Mouse (Mus musculus): ENCODE measurements at regions not wholly inside any gene's neighbourhood (a gene's known extent, or its start where the extent isn't known, plus 50 kb on each side); places are given as distances from the start of the nearest gene placed in this dataset.
"Not testable (repeated sequence)": the region's sequence is repeated elsewhere in the genome, so short reads cannot be mapped to it uniquely, and the experiment has no call there.

- H3K27ac ChIP-seq = no peak overlapping the region
- H3K4me1 ChIP-seq = no peaks in the 10 kb centered on the region
- 62% methylated on average over 3 of the region's 3 CpGs for WGBS
- H3K27me3 ChIP-seq = no peaks in the 10 kb centered on the region
- H3K9ac ChIP-seq = no peak overlapping the region
- no peak for ATAC-seq (ENCODE audit: insufficient number of reproducible peaks, insufficient read depth, low FRiP score, low TSS enrichment, low read depth)
- no peak overlapping the region for H3K4me3 ChIP-seq
- no peaks in the 10 kb centered on the region for H3K9me3 ChIP-seq
- H3K36me3 ChIP-seq = no peaks in the 10 kb centered on the region
- H3K4me2 ChIP-seq = no peak overlapping the region
Measured at GRCm38 (mm10) chr8:31638417-31638816, 1790.1 kb upstream of the 5930422O12Rik start.

- H3K9me3 ChIP-seq = no peaks in the 10 kb centered on the region
- H3K36me3 ChIP-seq = no peaks in the 10 kb centered on the region
- H3K27me3 ChIP-seq = no peaks in the 10 kb centered on the region
Measured at GRCm38 (mm10) chr8:31663717-31664116, 1764.8 kb upstream of the 5930422O12Rik start.

GRCm38 (mm10) chr8:31665485-31665884 lies 1763.0 kb upstream of the 5930422O12Rik start:
- Histone ChIP-seq H3K4me3 (no peak overlapping the region), H3K27ac (no peak overlapping the region), H3K4me1 (no peaks in the 10 kb centered on the region), H3K36me3 (no peaks in the 10 kb centered on the region), H3K27me3 (no peaks in the 10 kb centered on the region), H3K9me3 (no peaks in the 10 kb centered on the region), H3K9ac (no peak overlapping the region), H3K4me2 (no peak overlapping the region)
- no peak for ATAC-seq (ENCODE audit: insufficient number of reproducible peaks, insufficient read depth, low FRiP score, low TSS enrichment, low read depth)
- 84% methylated on average over 4 of the region's 4 CpGs for WGBS

More at GRCm38 (mm10) chr8:31663717-31664116, 1764.8 kb upstream of the 5930422O12Rik start:
- no peaks in the 10 kb centered on the region for H3K4me1 ChIP-seq
- H3K4me2 ChIP-seq = no peak overlapping the region
- no peak overlapping the region for H3K4me3 ChIP-seq
- no peak overlapping the region for H3K27ac ChIP-seq
- no peak for ATAC-seq (ENCODE audit: insufficient number of reproducible peaks, insufficient read depth, low FRiP score, low TSS enrichment, low read depth)
- no peak overlapping the region for H3K9ac ChIP-seq

- Histone ChIP-seq H3K4me1 (no peaks in the 10 kb centered on the region), H3K4me3 (no peak overlapping the region), H3K27me3 (no peaks in the 10 kb centered on the region), H3K36me3 (no peaks in the 10 kb centered on the region), H3K9ac (no peak overlapping the region), H3K4me2 (no peak overlapping the region), H3K9me3 (no peaks in the 10 kb centered on the region), H3K27ac (no peak overlapping the region)
- WGBS = 83% methylated on average over 2 of the region's 2 CpGs
- ATAC-seq (ENCODE audit: insufficient number of reproducible peaks, insufficient read depth, low FRiP score, low TSS enrichment, low read depth) = no peak
Measured at GRCm38 (mm10) chr8:31704168-31704567, 1724.3 kb upstream of the 5930422O12Rik start.

- no peaks in the 10 kb centered on the region for H3K27me3 ChIP-seq
- WGBS = 79% methylated on average over 15 of the region's 15 CpGs
- ATAC-seq (ENCODE audit: insufficient number of reproducible peaks, insufficient read depth, low FRiP score, low TSS enrichment, low read depth) = no peak
- no peak overlapping the region for H3K9ac ChIP-seq
- no peaks in the 10 kb centered on the region for H3K36me3 ChIP-seq
- no peak overlapping the region for H3K4me2 ChIP-seq
- H3K4me1 ChIP-seq = no peaks in the 10 kb centered on the region
- no peak overlapping the region; the same call in 1 of the 2 replicates for H3K27ac ChIP-seq
- H3K4me3 ChIP-seq = no peak overlapping the region
- no peaks in the 10 kb centered on the region for H3K9me3 ChIP-seq
Measured at GRCm38 (mm10) chr8:31713321-31714076, 1715.0 kb upstream of the 5930422O12Rik start.

- Histone ChIP-seq H3K4me3 (no peak overlapping the region), H3K36me3 (no peaks in the 10 kb centered on the region), H3K27ac (no peak overlapping the region), H3K9me3 (no peaks in the 10 kb centered on the region), H3K9ac (no peak overlapping the region), H3K27me3 (no peaks in the 10 kb centered on the region), H3K4me1 (no peaks in the 10 kb centered on the region), H3K4me2 (no peak overlapping the region)
- no peak for ATAC-seq (ENCODE audit: insufficient number of reproducible peaks, insufficient read depth, low FRiP score, low TSS enrichment, low read depth)
- 71% methylated on average over 2 of the region's 2 CpGs for WGBS
Measured at GRCm38 (mm10) chr8:31714077-31714458, 1714.4 kb upstream of the 5930422O12Rik start.

GRCm38 (mm10) chr8:31720021-31720420 lies 1708.5 kb upstream of the 5930422O12Rik start:
- Histone ChIP-seq H3K27me3 (no peaks in the 10 kb centered on the region), H3K9me3 (no peaks in the 10 kb centered on the region; the same call in 1 of the 2 replicates), H3K4me3 (no peak overlapping the region), H3K36me3 (no peaks in the 10 kb centered on the region), H3K27ac (no peak overlapping the region), H3K9ac (no peak overlapping the region), H3K4me2 (no peak overlapping the region), H3K4me1 (no peaks in the 10 kb centered on the region)
- ATAC-seq (ENCODE audit: insufficient number of reproducible peaks, insufficient read depth, low FRiP score, low TSS enrichment, low read depth) = no peak
- WGBS = 38% methylated on average over 3 of the region's 3 CpGs

GRCm38 (mm10) chr8:31720585-31720984 lies 1707.9 kb upstream of the 5930422O12Rik start:
- Histone ChIP-seq H3K4me1 (no peaks in the 10 kb centered on the region), H3K4me3 (no peak overlapping the region), H3K4me2 (no peak overlapping the region), H3K36me3 (no peaks in the 10 kb centered on the region), H3K9me3 (no peaks in the 10 kb centered on the region; the same call in 1 of the 2 replicates), H3K27ac (no peak overlapping the region), H3K27me3 (no peaks in the 10 kb centered on the region), H3K9ac (no peak overlapping the region)
- 40% methylated on average over 3 of the region's 3 CpGs for WGBS
- ATAC-seq (ENCODE audit: insufficient number of reproducible peaks, insufficient read depth, low FRiP score, low TSS enrichment, low read depth) = no peak

- Histone ChIP-seq H3K4me2 (no peak overlapping the region), H3K4me1 (no peaks in the 10 kb centered on the region), H3K9ac (no peak overlapping the region), H3K9me3 (no peaks in the 10 kb centered on the region; the same call in 1 of the 2 replicates), H3K27ac (no peak overlapping the region), H3K4me3 (no peak overlapping the region), H3K36me3 (no peaks in the 10 kb centered on the region), H3K27me3 (no peaks in the 10 kb centered on the region)
- ATAC-seq (ENCODE audit: insufficient number of reproducible peaks, insufficient read depth, low FRiP score, low TSS enrichment, low read depth) = no peak
- 74% methylated on average over 3 of the region's 3 CpGs for WGBS
Measured at GRCm38 (mm10) chr8:31725430-31725829, 1703.1 kb upstream of the 5930422O12Rik start.

- Histone ChIP-seq H3K4me3 (no peak overlapping the region), H3K36me3 (no peaks in the 10 kb centered on the region), H3K9me3 (no peaks in the 10 kb centered on the region), H3K27me3 (no peaks in the 10 kb centered on the region), H3K27ac (no peak overlapping the region), H3K9ac (no peak overlapping the region), H3K4me1 (no peaks in the 10 kb centered on the region), H3K4me2 (no peak overlapping the region)
- ATAC-seq (ENCODE audit: insufficient number of reproducible peaks, insufficient read depth, low FRiP score, low TSS enrichment, low read depth) = no peak
- WGBS = 78% methylated on average over 2 of the region's 2 CpGs
Measured at GRCm38 (mm10) chr8:31735610-31736009, 1692.9 kb upstream of the 5930422O12Rik start.

- H3K4me1 ChIP-seq = not testable (repeated sequence)
- WGBS = 90% methylated on average over 6 of the region's 6 CpGs
Measured at GRCm38 (mm10) chr8:31737314-31737713, 1691.2 kb upstream of the 5930422O12Rik start.

GRCm38 (mm10) chr8:31746855-31747254 lies 1681.7 kb upstream of the 5930422O12Rik start:
- Histone ChIP-seq H3K27me3 (no peaks in the 10 kb centered on the region), H3K9ac (no peak overlapping the region), H3K9me3 (no peaks in the 10 kb centered on the region), H3K4me3 (no peak overlapping the region), H3K27ac (no peak overlapping the region), H3K4me1 (no peaks in the 10 kb centered on the region), H3K36me3 (no peaks in the 10 kb centered on the region), H3K4me2 (no peak overlapping the region)
- ATAC-seq (ENCODE audit: insufficient number of reproducible peaks, insufficient read depth, low FRiP score, low TSS enrichment, low read depth) = no peak

More at GRCm38 (mm10) chr8:31737314-31737713, 1691.2 kb upstream of the 5930422O12Rik start:
- not testable (repeated sequence) for H3K4me2 ChIP-seq; H3K36me3 ChIP-seq; H3K27ac ChIP-seq; H3K4me3 ChIP-seq; H3K9ac ChIP-seq; H3K9me3 ChIP-seq; ATAC-seq (ENCODE audit: insufficient number of reproducible peaks, insufficient read depth, low FRiP score, low TSS enrichment, low read depth); H3K27me3 ChIP-seq
